Mouse (Mus musculus) effector memory CD4-positive, alpha-beta T cell, adult 5 months (primary cell): ENCODE results near the gene Gm4792. TPM values are rescaled to one million over a fixed set of nuclear protein-coding genes. Genes with fewer than 3 reads are reported as not detected.

Source experiments
- polyA plus RNA-seq: library from polyadenylated mRNA; unstranded; fragments of 100-300 nt; shearing (Covaris generic); gene quantifications from one replicate; pipeline ENCODE4 v1.2.1, GENCODE M21; 2017

Gm4792 gene
- not detected for polyA plus RNA-seq

GRCm38 (mm10) chr10:94298471-94298870 lies at the start of gene Gm4792:
Gene Gm4792, minus strand, starts transcription at chr10:94298703.

GRCm38 (mm10) chr10:94311511-94312006 lies 13.1 kb upstream of the Gm4792 start, which contains the start of gene Tmcc3:
Gene Tmcc3, plus strand, starts transcription at chr10:94311949.

Other genes with a start within 250 kb of the Gm4792 start
- gene Nr2c1, start 150.7 kb downstream of the Gm4792 start, polyA plus RNA-seq: 4.5 TPM
- 72.4 TPM for gene Ndufa12, start 100.0 kb downstream of the Gm4792 start, polyA plus RNA-seq
- gene Tmcc3, start 13.2 kb upstream of the Gm4792 start, polyA plus RNA-seq: 1.2 TPM